Mouse (Mus musculus) embryonic facial prominence, embryonic 15.5 days (tissue): ENCODE data around the gene Megf11. TPM values are rescaled to one million over a fixed set of nuclear protein-coding genes. Genes with fewer than 3 reads are reported as not detected.
"Not testable (repeated sequence)": the region's sequence is repeated elsewhere in the genome, so short reads cannot be mapped to it uniquely, and the experiment has no call there.

Experiments
- ATAC-seq: fragments of 200-750 bp; cut with Nextera tagmentation; 2 replicates; pipeline ENCODE4 v1.8.0; 2017; ENCODE audit warnings: low read depth, moderate TSS enrichment; ENCODE audit not compliant: insufficient number of reproducible peaks, low FRiP score, low TSS enrichment
- H3K27ac ChIP-seq: fragments of 300-500 bp; sonication (generic); replicated peaks from 2 replicates; pipeline ENCODE4 v1.5.1; 2015; ENCODE audit warnings: mild to moderate bottlenecking, inconsistent platforms
- H3K27me3 ChIP-seq: fragments of 300-500 bp; sonication (generic); 2 replicates; pipeline ENCODE4 v1.6.1; 2015; ENCODE audit warnings: inconsistent platforms
- H3K36me3 ChIP-seq: fragments of 300-500 bp; sonication (generic); 2 replicates; pipeline ENCODE4 v1.6.1; 2015; ENCODE audit warnings: mild to moderate bottlenecking, inconsistent platforms
- H3K4me1 ChIP-seq: fragments of 300-500 bp; sonication (generic); 2 replicates; pipeline ENCODE4 v1.6.1; 2015; ENCODE audit warnings: inconsistent platforms
- H3K4me2 ChIP-seq: fragments of 300-500 bp; sonication (generic); replicated peaks from 2 replicates; pipeline ENCODE4 v1.6.1; 2015; ENCODE audit warnings: mild to moderate bottlenecking, inconsistent platforms
- H3K4me3 ChIP-seq: fragments of 300-500 bp; sonication (generic); replicated peaks from 2 replicates; pipeline ENCODE4 v1.5.1; 2015; ENCODE audit warnings: mild to moderate bottlenecking, inconsistent platforms
- H3K9ac ChIP-seq: fragments of 300-500 bp; sonication (generic); 2 replicates; pipeline ENCODE4 v1.6.1; 2015; ENCODE audit warnings: inconsistent platforms
- H3K9me3 ChIP-seq: fragments of 300-500 bp; sonication (generic); replicated peaks from 2 replicates; pipeline ENCODE4 v1.6.1; 2016; ENCODE audit warnings: inconsistent platforms
- WGBS: fragments of 180-500 bp; shearing (Covaris S2); methylation state at CpG from one replicate; pipeline ENCODE4 v1.1.7; 2015; 5-methylcytosine and 5-hydroxymethylcytosine counted together
- polyA plus RNA-seq: library from polyadenylated mRNA; unstranded; fragments of >200 nt; fragmentation: Nextera tagmentation; extraction: Ambion mirVana; gene quantifications from 2 replicates; pipeline ENCODE4 v1.2.1, GENCODE M21; 2015

The Megf11 gene
- polyA plus RNA-seq, 1 experiment from 2014 or later, result 1.9 TPM

DNA sequence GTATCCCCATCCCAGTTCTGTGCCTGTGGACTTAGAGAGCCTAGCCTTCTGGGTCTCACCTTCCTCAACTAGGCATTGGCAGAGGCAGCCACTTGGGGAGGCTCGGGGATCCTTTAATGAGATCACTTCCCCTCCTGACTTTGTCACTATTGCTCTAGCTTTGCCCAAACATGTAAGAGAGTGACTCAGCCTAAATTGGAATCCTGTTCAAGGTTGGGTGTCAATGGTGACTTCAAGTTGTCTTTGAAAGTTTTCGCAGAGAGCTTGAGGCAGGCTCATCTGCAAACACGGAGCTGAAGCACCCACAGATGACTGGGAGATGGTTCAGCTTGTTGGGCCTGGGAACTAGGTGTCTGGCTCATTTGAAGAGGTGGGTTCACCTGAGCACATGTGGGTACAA lies 85.9 kb downstream of the Megf11 start:
- ATAC-seq, result no peak
- Histone ChIP-seq H3K4me3 (no peak overlapping the region), H3K27ac (no peak overlapping the region), H3K27me3 (peaks cover 6% of the 10 kb centered on the region; the same call in 1 of the 2 replicates), H3K36me3 (no peaks in the 10 kb centered on the region), H3K9me3 (no peaks in the 10 kb centered on the region), H3K9ac (no peak overlapping the region), H3K4me1 (peaks cover 8% of the 10 kb centered on the region), H3K4me2 (no peak overlapping the region)
- 72% methylated on average over 3 of the region's 3 CpGs for WGBS

DNA sequence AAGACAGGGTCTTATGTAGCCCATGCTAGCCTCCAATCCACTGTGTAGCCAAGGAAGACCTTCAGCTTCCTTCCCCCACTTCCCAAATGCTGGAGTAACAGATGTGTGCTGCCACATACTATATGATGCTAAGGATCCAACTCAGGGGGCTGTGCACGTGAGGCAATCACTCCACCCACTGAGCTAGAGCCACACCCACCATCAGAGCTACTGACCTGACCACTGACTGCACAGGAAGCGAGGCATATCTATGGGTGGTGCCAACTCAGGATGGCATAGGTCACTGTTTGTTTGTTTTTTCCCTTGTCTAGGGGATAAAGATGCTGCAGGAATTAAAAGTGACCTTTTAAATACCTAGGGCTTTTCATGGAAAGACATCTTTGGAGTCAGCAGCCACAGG lies 86.7 kb downstream of the Megf11 start:
- Histone ChIP-seq H3K27ac (no peak overlapping the region), H3K4me2 (no peak overlapping the region), H3K36me3 (no peaks in the 10 kb centered on the region), H3K9me3 (no peaks in the 10 kb centered on the region), H3K4me3 (no peak overlapping the region), H3K4me1 (peaks cover 8% of the 10 kb centered on the region), H3K27me3 (peaks cover 6% of the 10 kb centered on the region; the same call in 1 of the 2 replicates), H3K9ac (no peak overlapping the region)
- ATAC-seq, result no peak
- WGBS, result 31% methylated on average over 2 of the region's 2 CpGs

DNA sequence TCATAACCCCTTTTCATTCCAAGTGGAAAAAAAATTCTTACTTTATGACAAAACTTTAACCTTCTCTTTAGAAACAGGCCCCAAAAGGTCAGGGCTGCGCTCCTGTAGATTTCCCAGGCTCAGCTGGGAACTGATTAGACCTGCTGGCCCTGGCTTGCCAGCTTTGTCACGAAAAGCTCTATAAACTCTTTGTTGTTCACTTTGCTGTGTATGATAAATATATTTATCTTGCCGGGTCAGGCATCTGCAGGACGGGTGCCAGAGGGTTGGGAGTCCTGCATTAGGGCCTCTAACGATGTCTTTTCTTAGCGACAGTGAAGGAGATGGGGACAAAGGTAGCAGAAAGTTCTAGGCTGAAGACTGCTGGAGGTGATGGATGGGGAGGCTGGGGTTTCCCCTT lies 87.3 kb downstream of the Megf11 start:
- Histone ChIP-seq H3K4me2 (no peak overlapping the region), H3K9ac (no peak overlapping the region), H3K4me1 (peaks cover 8% of the 10 kb centered on the region), H3K4me3 (no peak overlapping the region), H3K9me3 (no peaks in the 10 kb centered on the region), H3K27me3 (peaks cover 6% of the 10 kb centered on the region; the same call in 1 of the 2 replicates), H3K36me3 (no peaks in the 10 kb centered on the region), H3K27ac (no peak overlapping the region)
- ATAC-seq, result no peak
- 70% methylated on average over 6 of the region's 6 CpGs for WGBS

DNA sequence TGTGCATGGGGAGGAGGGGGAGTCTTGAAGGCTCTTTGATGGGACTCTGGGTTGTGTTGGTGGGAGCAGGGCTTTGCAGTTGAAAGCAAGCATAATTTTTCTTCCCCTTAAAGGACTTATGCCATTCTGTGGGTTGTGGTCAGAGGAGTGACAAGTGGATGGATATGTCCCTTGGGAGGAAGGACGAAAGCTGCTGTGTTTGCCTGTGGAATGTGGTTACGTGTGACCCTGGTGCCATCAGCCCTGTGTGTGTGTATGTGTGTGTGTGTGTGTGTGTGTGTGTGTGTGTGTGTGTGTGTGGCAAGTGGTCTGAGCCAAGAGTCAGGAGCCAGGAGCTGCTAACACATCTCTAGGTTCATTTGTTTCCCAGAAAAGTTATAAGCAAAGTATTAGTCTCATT lies 87.7 kb downstream of the Megf11 start:
- H3K4me3 ChIP-seq, result no peak overlapping the region
- H3K4me1 ChIP-seq, result peaks cover 8% of the 10 kb centered on the region
- 62% methylated on average over 2 of the region's 2 CpGs for WGBS
- peaks cover 6% of the 10 kb centered on the region; the same call in 1 of the 2 replicates for H3K27me3 ChIP-seq
- no peak overlapping the region for H3K27ac ChIP-seq
- H3K9ac ChIP-seq, result no peak overlapping the region
- H3K36me3 ChIP-seq, result no peaks in the 10 kb centered on the region
- ATAC-seq, result no peak
- no peak overlapping the region for H3K4me2 ChIP-seq
- no peaks in the 10 kb centered on the region for H3K9me3 ChIP-seq

DNA sequence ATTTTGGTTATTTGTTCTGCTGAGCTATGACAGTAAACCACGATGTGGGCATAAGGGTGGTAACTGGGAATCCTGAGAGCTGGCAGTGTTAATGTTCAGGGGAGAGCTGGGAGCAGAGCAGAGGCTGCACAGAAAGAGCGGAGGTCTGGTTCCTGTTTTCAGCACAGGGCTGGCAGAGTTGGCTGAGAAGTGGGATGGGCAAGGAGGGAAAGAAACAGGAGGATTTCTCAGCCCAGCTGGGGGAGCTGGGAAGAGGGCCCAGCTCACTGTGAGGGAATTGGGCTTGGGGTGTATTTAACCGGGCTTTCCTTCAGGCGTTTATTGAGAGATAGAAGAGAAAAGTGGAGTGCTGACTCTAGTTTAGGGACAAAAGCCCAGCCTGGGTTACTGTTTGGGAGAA lies 88.3 kb downstream of the Megf11 start:
- no peak overlapping the region for H3K9ac ChIP-seq
- 30% methylated on average over 4 of the region's 4 CpGs for WGBS
- H3K36me3 ChIP-seq, result no peaks in the 10 kb centered on the region
- peaks cover 8% of the 10 kb centered on the region for H3K4me1 ChIP-seq
- peaks cover 6% of the 10 kb centered on the region; the same call in 1 of the 2 replicates for H3K27me3 ChIP-seq
- H3K4me3 ChIP-seq, result no peak overlapping the region
- no peaks in the 10 kb centered on the region for H3K9me3 ChIP-seq
- no peak for ATAC-seq
- no peak overlapping the region for H3K4me2 ChIP-seq
- no peak overlapping the region for H3K27ac ChIP-seq

DNA sequence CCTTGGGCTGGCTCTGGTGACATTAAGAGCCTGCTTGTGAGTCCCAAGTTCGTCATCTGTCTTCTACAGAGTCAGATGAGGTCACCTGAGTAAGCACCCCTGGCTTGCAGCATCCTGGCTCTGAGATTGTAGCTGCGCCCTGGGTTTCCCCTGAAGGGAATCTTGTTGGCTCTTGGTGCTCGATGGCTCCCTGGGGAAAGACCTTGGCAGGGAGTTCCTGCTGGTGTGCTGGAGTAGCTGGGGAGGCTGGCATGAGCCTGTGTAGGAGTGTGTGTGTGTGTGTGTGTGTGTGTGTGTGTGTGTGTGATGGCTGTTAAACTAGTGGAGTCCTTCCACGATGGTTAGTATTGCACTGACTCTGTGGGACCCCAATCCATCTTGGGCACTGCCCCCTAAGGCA lies 88.7 kb downstream of the Megf11 start:
- Histone ChIP-seq H3K4me1 (peaks cover 8% of the 10 kb centered on the region), H3K27me3 (peaks cover 6% of the 10 kb centered on the region; the same call in 1 of the 2 replicates), H3K9me3 (no peaks in the 10 kb centered on the region), H3K9ac (no peak overlapping the region), H3K36me3 (no peaks in the 10 kb centered on the region), H3K27ac (no peak overlapping the region), H3K4me3 (no peak overlapping the region), H3K4me2 (no peak overlapping the region)
- ATAC-seq, result no peak
- WGBS, result 52% methylated on average over 4 of the region's 4 CpGs

DNA sequence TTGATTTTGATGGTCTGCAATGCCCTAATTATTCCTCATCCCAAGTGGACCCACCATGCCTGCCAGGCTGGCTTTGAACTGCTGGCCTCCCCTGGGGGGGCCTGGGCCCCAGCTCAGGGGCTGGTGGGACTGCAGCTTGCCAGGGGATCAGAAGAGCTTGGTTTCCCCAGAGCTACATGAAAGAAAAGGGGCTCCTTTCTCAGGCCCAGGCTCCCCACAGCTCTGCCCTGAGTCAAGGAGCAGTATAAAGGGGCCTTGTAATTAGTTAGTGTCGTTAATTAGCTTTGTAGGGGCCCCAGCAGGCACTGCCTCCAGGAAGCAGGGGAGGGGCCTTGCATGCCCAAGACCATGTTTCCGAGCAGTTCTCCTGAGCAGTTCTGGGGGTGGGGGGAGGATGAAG lies 90.5 kb downstream of the Megf11 start:
- 30% methylated on average over 2 of the region's 2 CpGs for WGBS
- H3K27me3 ChIP-seq, result peaks cover 6% of the 10 kb centered on the region; the same call in 1 of the 2 replicates

DNA sequence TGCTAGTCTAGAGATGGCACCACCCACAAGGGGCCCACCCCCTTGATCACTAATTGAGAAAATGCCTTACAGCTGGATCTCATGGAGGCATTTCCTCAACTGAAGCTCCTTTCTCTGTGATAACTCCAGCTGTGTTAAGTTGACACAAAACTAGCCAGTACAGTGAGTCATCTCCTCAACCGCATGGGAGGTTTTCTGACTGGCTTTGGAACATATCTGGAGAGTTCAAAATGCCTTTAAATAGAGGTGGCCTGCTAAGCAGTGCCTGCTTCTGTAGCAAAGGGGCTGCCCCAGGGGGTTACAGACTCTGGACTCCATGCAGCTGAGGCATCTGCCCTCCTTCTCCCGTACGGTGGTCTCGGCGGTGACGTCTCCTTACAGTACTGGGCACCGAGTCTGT lies 92.0 kb downstream of the Megf11 start:
- not testable (repeated sequence) for H3K4me2 ChIP-seq, H3K27ac ChIP-seq, H3K9ac ChIP-seq, H3K4me1 ChIP-seq, ATAC-seq, H3K9me3 ChIP-seq, H3K4me3 ChIP-seq, H3K36me3 ChIP-seq, H3K27me3 ChIP-seq
- WGBS, result 34% methylated on average over 7 of the region's 7 CpGs

More for the DNA sequence above, 90.5 kb downstream of the Megf11 start:
- Histone ChIP-seq H3K27ac (no peak overlapping the region), H3K9me3 (no peaks in the 10 kb centered on the region), H3K4me2 (no peak overlapping the region), H3K9ac (no peak overlapping the region), H3K4me3 (no peak overlapping the region), H3K4me1 (peaks cover 8% of the 10 kb centered on the region), H3K36me3 (no peaks in the 10 kb centered on the region)
- no peak for ATAC-seq

DNA sequence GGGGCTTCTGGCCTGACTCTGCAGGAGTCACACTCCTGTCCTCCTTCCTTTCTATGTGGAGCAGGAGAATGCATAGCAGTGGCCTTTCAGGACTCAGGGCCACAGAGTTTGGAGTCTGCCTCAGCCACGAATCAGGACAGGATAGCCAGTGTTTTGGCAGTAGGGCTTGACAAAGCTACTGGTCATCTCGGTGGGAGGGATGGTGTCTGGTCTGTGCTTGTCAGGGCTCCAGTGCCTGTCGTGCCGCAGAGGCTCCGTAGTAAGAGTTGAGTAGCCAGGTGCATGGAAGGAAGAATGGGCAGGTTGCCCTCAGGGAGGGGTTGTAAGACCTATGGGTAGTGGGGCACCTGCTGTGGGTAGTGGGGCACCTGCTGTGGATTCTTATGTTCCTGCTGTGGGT lies 96.7 kb downstream of the Megf11 start:
- H3K9me3 ChIP-seq, result no peaks in the 10 kb centered on the region
- no peaks in the 10 kb centered on the region for H3K36me3 ChIP-seq
- H3K4me3 ChIP-seq, result no peak overlapping the region
- no peaks in the 10 kb centered on the region for H3K27me3 ChIP-seq
- H3K27ac ChIP-seq, result no peak overlapping the region
- no peaks in the 10 kb centered on the region for H3K4me1 ChIP-seq
- H3K9ac ChIP-seq, result no peak overlapping the region
- no peak overlapping the region for H3K4me2 ChIP-seq
- 72% methylated on average over 5 of the region's 5 CpGs for WGBS
- no peak for ATAC-seq

DNA sequence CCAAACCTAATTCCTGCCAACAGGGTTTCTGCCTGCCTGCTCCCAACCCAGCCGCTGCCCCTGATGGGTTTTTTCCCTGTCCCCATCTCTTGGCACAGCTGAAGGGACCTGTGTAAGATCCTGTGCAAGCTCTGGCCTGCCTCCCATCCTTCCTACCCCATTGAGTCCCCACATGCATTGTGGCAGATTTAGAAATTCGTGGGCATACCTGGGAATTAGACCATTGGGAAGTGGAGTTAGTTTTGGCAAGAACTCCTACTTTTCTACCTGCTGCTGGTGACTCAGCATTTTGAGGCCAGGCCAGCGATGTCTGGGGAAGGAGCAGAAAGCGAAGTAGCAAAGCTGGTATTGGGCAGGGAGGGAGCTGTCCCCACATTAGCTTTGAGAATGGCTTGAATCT lies 102.0 kb downstream of the Megf11 start:
- Histone ChIP-seq H3K9ac (no peak overlapping the region), H3K27me3 (no peaks in the 10 kb centered on the region), H3K4me2 (no peak overlapping the region), H3K36me3 (no peaks in the 10 kb centered on the region), H3K4me1 (no peaks in the 10 kb centered on the region), H3K27ac (no peak overlapping the region), H3K4me3 (no peak overlapping the region), H3K9me3 (no peaks in the 10 kb centered on the region)
- WGBS, result 56% methylated on average over 4 of the region's 4 CpGs
- ATAC-seq, result no peak

DNA sequence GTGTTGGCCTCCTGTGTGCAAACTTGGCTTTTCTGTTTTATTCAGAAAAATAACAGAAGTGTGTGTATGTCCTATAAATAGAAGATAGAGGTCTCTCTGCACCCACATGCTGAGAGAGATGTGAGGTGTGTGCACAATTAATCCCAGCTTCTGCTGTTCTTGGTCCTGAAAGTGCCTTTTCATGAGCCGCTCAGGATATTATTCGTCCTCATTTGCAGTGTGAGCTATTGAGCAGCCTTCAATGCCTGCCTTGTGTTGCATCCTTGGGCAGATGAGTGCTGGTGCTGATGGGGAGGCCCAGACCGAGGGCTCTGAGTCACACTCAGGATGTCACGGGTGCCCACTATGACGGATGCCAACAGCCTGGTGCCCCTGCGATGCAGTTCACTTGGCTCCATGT lies 109.2 kb downstream of the Megf11 start:
- H3K4me3 ChIP-seq, result no peak overlapping the region
- H3K4me2 ChIP-seq, result no peak overlapping the region
- H3K27ac ChIP-seq, result no peak overlapping the region
- no peaks in the 10 kb centered on the region for H3K9me3 ChIP-seq
- no peak overlapping the region for H3K9ac ChIP-seq
- no peak for ATAC-seq
- no peaks in the 10 kb centered on the region for H3K4me1 ChIP-seq
- no peaks in the 10 kb centered on the region for H3K36me3 ChIP-seq
- 80% methylated on average over 6 of the region's 6 CpGs for WGBS
- H3K27me3 ChIP-seq, result no peaks in the 10 kb centered on the region

DNA sequence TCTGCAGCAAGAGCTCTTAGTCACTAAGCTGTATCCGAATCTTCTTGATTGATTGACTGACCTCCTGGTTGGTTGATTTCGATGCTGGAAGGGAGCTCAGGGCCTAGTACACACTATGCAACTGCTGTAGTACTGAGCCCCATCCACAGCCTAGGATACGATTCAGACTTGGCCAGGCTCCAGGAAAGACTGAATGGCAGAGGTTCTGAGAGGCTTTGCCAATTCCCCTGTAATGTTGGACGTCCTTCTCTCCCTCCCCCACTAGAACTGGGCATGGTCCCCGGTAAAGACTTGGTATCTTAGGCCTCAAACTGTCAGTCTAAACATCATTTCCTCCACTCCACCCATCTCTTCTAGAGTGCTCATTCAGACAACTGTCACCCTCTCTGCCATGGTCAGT lies 113.5 kb downstream of the Megf11 start:
- H3K27me3 ChIP-seq, result no peaks in the 10 kb centered on the region
- WGBS, result 59% methylated on average over 5 of the region's 5 CpGs
- H3K4me3 ChIP-seq, result no peak overlapping the region
- H3K9ac ChIP-seq, result no peak overlapping the region
- ATAC-seq, result no peak
- H3K4me2 ChIP-seq, result no peak overlapping the region
- H3K4me1 ChIP-seq, result no peaks in the 10 kb centered on the region
- H3K27ac ChIP-seq, result no peak overlapping the region
- no peaks in the 10 kb centered on the region for H3K36me3 ChIP-seq
- no peaks in the 10 kb centered on the region for H3K9me3 ChIP-seq
